Mouse (Mus musculus) lung, postnatal 14 days (tissue): ENCODE data around the gene 2200002J24Rik.

Experiments used
- DNase-seq: peaks from one replicate; pipeline ENCODE4 v3.0.0; 2021

2200002J24Rik gene

GRCm38 (mm10) chr7:30698589-30698988, at the start of gene 2200002J24Rik:
TSS of gene 2200002J24Rik (plus strand) at chr7:30698926.
- DNase-seq: no peak

GRCm38 (mm10) chr7:30649591-30650540, 48.9 kb upstream of the 2200002J24Rik start, which contains the start of gene Rbm42:
TSS of gene Rbm42 (minus strand) at chr7:30650317.
- peak; percentile 98 for DNase-seq

GRCm38 (mm10) chr7:30664529-30665200, 34.1 kb upstream of the 2200002J24Rik start, which contains the start of gene Haus5:
TSS of gene Haus5 (minus strand) at chr7:30664994.
- peak; percentile 91 for DNase-seq

GRCm38 (mm10) chr7:30665321-30665720, 33.4 kb upstream of the 2200002J24Rik start:
- no peak for DNase-seq

GRCm38 (mm10) chr7:30669229-30669628, 29.5 kb upstream of the 2200002J24Rik start:
- DNase-seq: no peak

GRCm38 (mm10) chr7:30671480-30671879, 27.2 kb upstream of the 2200002J24Rik start, which contains the start of gene Pmis2:
TSS of gene Pmis2 (minus strand) at chr7:30671605.
- no peak for DNase-seq

- peak; percentile 16 for DNase-seq
Observed at GRCm38 (mm10) chr7:30678263-30678975, 20.3 kb upstream of the 2200002J24Rik start.

GRCm38 (mm10) chr7:30681897-30682296, 16.8 kb upstream of the 2200002J24Rik start:
- no peak for DNase-seq

- no peak for DNase-seq
Observed at GRCm38 (mm10) chr7:30683425-30683824, 15.3 kb upstream of the 2200002J24Rik start.

- no peak for DNase-seq
Observed at GRCm38 (mm10) chr7:30688325-30688724, 10.4 kb upstream of the 2200002J24Rik start.

GRCm38 (mm10) chr7:30698101-30698500, 625 bp upstream of the 2200002J24Rik start:
- no peak for DNase-seq

GRCm38 (mm10) chr7:30706214-30706882, 7.6 kb downstream of the 2200002J24Rik start:
- DNase-seq: no peak

GRCm38 (mm10) chr7:30707441-30707840, 8.7 kb downstream of the 2200002J24Rik start:
- no peak for DNase-seq

- DNase-seq: no peak
Observed at GRCm38 (mm10) chr7:30711942-30712341, 13.2 kb downstream of the 2200002J24Rik start, which contains the start of gene Atp4a. TSS of gene Atp4a (plus strand) at chr7:30712209.

GRCm38 (mm10) chr7:30717006-30717715, 18.4 kb downstream of the 2200002J24Rik start:
- DNase-seq: peak; percentile 57

- no peak for DNase-seq
Observed at GRCm38 (mm10) chr7:30717716-30718046, 19.0 kb downstream of the 2200002J24Rik start.

GRCm38 (mm10) chr7:30719669-30720068, 20.9 kb downstream of the 2200002J24Rik start:
- no peak for DNase-seq

- DNase-seq: no peak
Observed at GRCm38 (mm10) chr7:30721286-30721685, 22.6 kb downstream of the 2200002J24Rik start.

GRCm38 (mm10) chr7:30723274-30723953, 24.7 kb downstream of the 2200002J24Rik start:
- DNase-seq: no peak

GRCm38 (mm10) chr7:30728214-30728613, 29.5 kb downstream of the 2200002J24Rik start:
- no peak for DNase-seq
